Mouse (Mus musculus): ENCODE measurements at regions not wholly inside any gene's neighbourhood (a gene's known extent, or its start where the extent isn't known, plus 50 kb on each side); places are given as distances from the start of the nearest gene placed in this dataset.

DNA sequence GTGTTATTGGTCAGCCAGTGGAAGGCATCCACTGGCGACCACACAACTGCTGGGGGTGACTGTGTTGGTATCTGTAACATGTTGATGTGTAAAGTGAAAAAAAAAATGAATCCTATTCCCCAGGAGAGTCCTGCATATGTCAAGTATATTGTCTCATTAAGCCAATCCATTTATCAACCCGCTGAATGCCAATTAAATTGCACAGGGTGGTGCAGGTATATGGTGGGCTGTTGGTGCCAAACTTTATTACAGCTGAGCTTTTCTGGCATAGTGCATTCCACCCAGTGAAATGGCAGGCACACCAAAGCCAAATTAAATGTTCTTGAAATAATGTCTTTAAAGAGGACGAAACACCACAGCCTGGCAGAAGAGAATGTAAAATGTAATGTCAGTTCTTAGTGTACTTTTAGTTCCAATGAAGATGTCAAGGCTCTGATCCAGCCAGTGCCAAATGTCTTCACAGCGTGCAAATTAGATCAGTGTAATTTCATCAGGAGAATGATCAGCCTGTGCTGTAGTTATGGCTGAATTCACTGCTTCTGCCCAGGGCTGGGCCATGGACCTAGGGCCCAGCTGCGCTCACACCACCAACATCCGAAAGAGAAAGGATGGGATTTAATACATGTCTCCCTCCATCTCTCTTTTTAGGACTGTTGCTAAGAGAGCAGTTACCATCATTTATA is 66.6 kb upstream of the Itga4 start:
- Histone ChIP-seq H3K4me3 (replicated peaks; ENCODE audit: insufficient read depth, low read depth, low read length) (no peak overlapping the region), H3K27ac (ENCODE audit: insufficient read depth, low read length) (no peak overlapping the region), H3K4me1 (ENCODE audit: control insufficient read depth, insufficient read depth, low read length) (no peaks in the 10 kb centered on the region), H3K27me3 (ENCODE audit: control insufficient read depth, insufficient read depth, low read length) (peaks cover 3% of the 10 kb centered on the region; the same call in 1 of the 2 replicates)
- DNase-seq = no peak
- 27% methylated on average over 6 of the region's 6 CpGs for WGBS
- no peak for TF ChIP-seq CTCF (IDR thresholded peaks at IDR 0.05; ENCODE audit: borderline replicate concordance, insufficient read depth, low read depth, low read length)
- TF ChIP-seq POLR2A (IDR thresholded peaks at IDR 0.05; ENCODE audit: borderline replicate concordance, insufficient read depth, low read length) = no peak

DNA sequence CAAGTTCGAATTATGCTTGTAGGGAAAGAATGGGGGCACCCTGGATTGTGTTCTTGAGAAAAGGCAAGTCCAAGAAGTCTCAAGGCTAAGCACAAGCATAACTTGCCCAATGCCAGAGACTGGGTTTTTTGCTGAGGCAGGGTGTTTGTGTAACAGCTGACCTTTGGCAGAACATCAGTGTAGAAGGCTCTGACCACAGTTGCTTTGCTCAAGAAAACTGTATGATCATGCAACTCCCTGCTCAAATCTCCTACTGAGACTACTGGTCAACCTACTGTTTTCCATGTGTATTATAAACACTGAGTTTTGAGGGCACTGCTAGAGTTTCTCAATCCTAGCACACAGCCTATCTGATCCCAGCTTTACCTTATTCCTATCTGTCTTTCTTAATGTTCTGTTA is 61.4 kb upstream of the Itga4 start:
- DNase-seq = no peak
- H3K27me3 ChIP-seq (ENCODE audit: control insufficient read depth, insufficient read depth, low read length) = no peaks in the 10 kb centered on the region; the same call in 1 of the 2 replicates
- no peak overlapping the region for H3K27ac ChIP-seq (ENCODE audit: insufficient read depth, low read length)
- TF ChIP-seq POLR2A (IDR thresholded peaks at IDR 0.05; ENCODE audit: borderline replicate concordance, insufficient read depth, low read length) = no peak
- TF ChIP-seq CTCF (IDR thresholded peaks at IDR 0.05; ENCODE audit: borderline replicate concordance, insufficient read depth, low read depth, low read length) = no peak
- no peaks in the 10 kb centered on the region for H3K4me1 ChIP-seq (ENCODE audit: control insufficient read depth, insufficient read depth, low read length)
- 70% methylated on average over 1 of the region's 1 CpGs for WGBS
- no peak overlapping the region for H3K4me3 ChIP-seq (replicated peaks; ENCODE audit: insufficient read depth, low read depth, low read length)

DNA sequence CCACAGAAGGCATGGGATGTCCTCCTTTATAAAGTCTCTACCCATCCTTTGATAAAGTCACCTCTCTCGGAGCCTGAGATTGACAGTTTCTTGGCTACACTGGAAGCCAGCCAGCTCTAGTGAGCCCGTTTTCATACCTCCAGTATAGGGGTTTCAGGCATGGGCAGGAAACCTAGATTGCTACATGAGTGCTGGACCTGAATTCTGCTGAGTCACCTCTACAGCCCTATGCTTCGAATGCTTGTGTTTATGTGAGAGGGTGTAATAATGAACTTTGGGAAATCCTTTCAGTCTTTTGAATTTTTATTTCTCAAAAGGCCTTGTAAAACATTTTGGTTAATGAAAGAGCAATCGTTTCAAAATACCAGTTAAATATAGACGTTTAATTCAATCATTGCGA is 53.5 kb upstream of the Itga4 start:
- H3K4me1 ChIP-seq (ENCODE audit: control insufficient read depth, insufficient read depth, low read length) = no peaks in the 10 kb centered on the region
- TF ChIP-seq POLR2A (IDR thresholded peaks at IDR 0.05; ENCODE audit: borderline replicate concordance, insufficient read depth, low read length) (no peak), CTCF (IDR thresholded peaks at IDR 0.05; ENCODE audit: borderline replicate concordance, insufficient read depth, low read depth, low read length) (no peak)
- H3K27ac ChIP-seq (ENCODE audit: insufficient read depth, low read length) = no peak overlapping the region
- no peak overlapping the region for H3K4me3 ChIP-seq (replicated peaks; ENCODE audit: insufficient read depth, low read depth, low read length)
- no peak for DNase-seq
- H3K27me3 ChIP-seq (ENCODE audit: control insufficient read depth, insufficient read depth, low read length) = no peaks in the 10 kb centered on the region
- 77% methylated on average over 6 of the region's 6 CpGs for WGBS
